Mouse (Mus musculus) G1E (cell line): ENCODE results near the gene Rbm47.

Experiments
- CTCF ChIP-seq: IDR thresholded peaks from 2 replicates; pipeline ENCODE4 v1.5.1; 2012; ENCODE audit warnings: low read depth, low read length, inconsistent platforms, mixed read lengths
- GATA1 ChIP-seq: IDR thresholded peaks from 2 replicates; pipeline ENCODE4 v1.6.1; 2012; ENCODE audit warnings: borderline replicate concordance, low read length, inconsistent platforms, mixed read lengths
- POLR2AphosphoS5 ChIP-seq: IDR thresholded peaks from 2 replicates; pipeline ENCODE4 v1.6.1; 2012; ENCODE audit warnings: low read depth, low read length, inconsistent platforms; ENCODE audit not compliant: insufficient replicate concordance
- TAL1 ChIP-seq: conservative IDR thresholded peaks from 2 replicates; pipeline ENCODE4 v1.6.1; 2012; ENCODE audit warnings: low read depth, low read length, inconsistent platforms, mixed read lengths

- TF ChIP-seq TAL1 = no peak
- no peak for TF ChIP-seq CTCF
- TF ChIP-seq GATA1 = no peak
- no peak for TF ChIP-seq POLR2AphosphoS5
These were observed 17.7 kb upstream of the Rbm47 start for GRCm38 (mm10) chr5:66190481-66191184.
